Mouse (Mus musculus) right cerebral cortex, postnatal 4 days (tissue): ENCODE data around the gene Gm14434.
"Not testable (repeated sequence)": the region's sequence is repeated elsewhere in the genome, so short reads cannot be mapped to it uniquely, and the experiment has no call there.

ENCODE experiments used
- DNase-seq: peaks from one replicate; pipeline ENCODE4 v3.0.0-alpha.2; 2022

Gene Gm14434

GRCm38 (mm10) chr2:176486683-176487082 lies at the start of gene Gm14434:
Gene Gm14434, minus strand, starts transcription at chr2:176486783.
- not testable (repeated sequence) for DNase-seq

GRCm38 (mm10) chr2:176520756-176521155 lies 34.2 kb upstream of the Gm14434 start, which contains the start of gene Zfp967:
Gene Zfp967, plus strand, starts transcription at chr2:176521056.
- not testable (repeated sequence) for DNase-seq

- not testable (repeated sequence) for DNase-seq
Observed at GRCm38 (mm10) chr2:176423294-176423693, 63.3 kb downstream of the Gm14434 start, which contains the start of gene Gm14435. Gene Gm14435, plus strand, starts transcription at chr2:176423594.
